24 mouse cellular contexts compared by ENCODE assay signal in the genomic region with DNA sequence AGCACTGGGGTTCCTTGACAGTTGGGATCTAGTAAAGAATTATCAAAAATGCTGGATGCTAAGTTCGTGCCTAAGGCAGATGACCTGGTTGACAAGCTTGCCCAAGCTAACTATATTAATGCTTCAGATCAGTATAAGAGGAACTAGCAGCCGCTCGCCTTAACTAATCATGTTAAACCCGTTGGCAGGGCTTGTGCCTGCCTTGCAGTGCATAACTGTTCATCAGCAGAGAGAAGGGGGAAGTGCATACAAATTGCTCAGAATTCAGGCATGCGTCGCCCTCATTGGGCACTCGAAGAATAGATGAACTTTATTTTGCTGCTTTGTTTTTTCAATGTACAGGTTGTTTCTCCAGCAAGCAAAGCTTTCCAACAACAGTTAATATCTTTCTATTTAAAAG.
A peak's percentile ranks its signal among the peaks of the same experiment; 100 is the strongest.
DNase-seq lines count a peak whose midpoint lies in the region; ATAC-seq lines count a peak whose summit lies in the region.
"Had no signal": no experiment of that assay in that cellular context is flagged by ENCODE, and none has a peak within 500 bp of the region (broad histone marks: within the 10 kb centered on the region; RNA-seq: fewer than 3 reads in every experiment).

No protein-coding gene starts in this region.

- H3K27ac ChIP-seq in midbrain, embryonic 16.5 days (ENCODE audit: low read length) = no peak overlapping the region
- no peak overlapping the region for H3K27ac ChIP-seq in midbrain, embryonic 15.5 days
- no peak overlapping the region for H3K27ac ChIP-seq in forebrain, embryonic 11.5 days (ENCODE audit: low read depth, low read length)
- H3K27ac ChIP-seq: embryonic facial prominence, embryonic 13.5 days; embryonic facial prominence, embryonic 15.5 days; forebrain, embryonic 10.5 days; forebrain, embryonic 13.5 days; forebrain, embryonic 15.5 days had no signal

- H3K27me3 ChIP-seq in midbrain, embryonic 16.5 days (ENCODE audit: control insufficient read depth, insufficient read depth, low read depth, low read length) = no peaks in the 10 kb centered on the region
- H3K27me3 ChIP-seq in midbrain, embryonic 15.5 days (replicated peaks) = no peaks in the 10 kb centered on the region
- no peaks in the 10 kb centered on the region for H3K27me3 ChIP-seq in forebrain, embryonic 11.5 days (ENCODE audit: control insufficient read depth, insufficient read depth, low read length)
- H3K27me3 ChIP-seq: embryonic facial prominence, embryonic 13.5 days; embryonic facial prominence, embryonic 15.5 days; forebrain, embryonic 13.5 days; forebrain, embryonic 15.5 days; Patski had no signal

- no peaks in the 10 kb centered on the region for H3K9me3 ChIP-seq in midbrain, embryonic 16.5 days (replicated peaks; ENCODE audit: control insufficient read depth, low read length, poor library complexity, severe bottlenecking)
- H3K9me3 ChIP-seq in midbrain, embryonic 15.5 days = no peaks in the 10 kb centered on the region
- no peaks in the 10 kb centered on the region for H3K9me3 ChIP-seq in forebrain, embryonic 11.5 days (ENCODE audit: control insufficient read depth, low read length)
- H3K9me3 ChIP-seq: embryonic facial prominence, embryonic 13.5 days; embryonic facial prominence, embryonic 15.5 days; forebrain, embryonic 10.5 days; forebrain, embryonic 13.5 days; forebrain, embryonic 15.5 days had no signal

- WGBS in midbrain, embryonic 16.5 days = 81% methylated on average over 7 of the region's 7 CpGs
- 72% methylated on average over 7 of the region's 7 CpGs for WGBS in midbrain, embryonic 15.5 days
- 84% methylated on average over 7 of the region's 7 CpGs for WGBS in forebrain, embryonic 11.5 days

- H3K4me1 ChIP-seq in midbrain, embryonic 16.5 days (ENCODE audit: control insufficient read depth, insufficient read depth, low read length) = no peaks in the 10 kb centered on the region
- H3K4me1 ChIP-seq in midbrain, embryonic 15.5 days = no peaks in the 10 kb centered on the region
- no peaks in the 10 kb centered on the region for H3K4me1 ChIP-seq in forebrain, embryonic 11.5 days (replicated peaks; ENCODE audit: control insufficient read depth, insufficient read depth, low read length)
- H3K4me1 ChIP-seq: embryonic facial prominence, embryonic 13.5 days; embryonic facial prominence, embryonic 15.5 days; forebrain, embryonic 10.5 days; forebrain, embryonic 13.5 days; forebrain, embryonic 15.5 days had no signal

- DNase-seq in retina, embryonic 14.5 days (ENCODE audit: low spot score) = peak; percentile 12
- DNase-seq in spleen, postnatal 14 days (ENCODE audit: low spot score in 2 of 2) = no peak
- no peak for DNase-seq in B cell, adult 2 months
- DNase-seq in forebrain, embryonic 11.5 days (ENCODE audit: low spot score) = no peak
- DNase-seq: adrenal gland, postnatal 10 days; adrenal gland, postnatal 25 days; cerebellum, adult 11-12 months; cerebellum, adult 2 months; cerebellum, adult 9-10 months; cerebellum, postnatal 10 days; cerebellum, postnatal 25 days; embryo, embryonic 11 days; forebrain, postnatal 0 days had no signal

- ATAC-seq in midbrain, embryonic 16.5 days = 0 out of 2 replicates have a peak, but pooled peaks have one; percentile 28
- no peak for ATAC-seq in midbrain, embryonic 15.5 days (replicated peaks)
- ATAC-seq in hematopoietic stem cell, adult 5-6 weeks (replicated peaks in 1 of 2; ENCODE audit: insufficient read depth in 1 of 2, low FRiP score in 2 of 2, low TSS enrichment in 1 of 2, low read depth in 1 of 2, poor library complexity in 2 of 2, severe bottlenecking in 2 of 2) = peak; percentile 74 to 86
- ATAC-seq in forebrain, embryonic 11.5 days (replicated peaks; ENCODE audit: low FRiP score) = no peak
- ATAC-seq: activated CD4-positive, CD25-positive, alpha-beta regulatory T cell, adult 4 months; forebrain, embryonic 13.5 days; forebrain, embryonic 15.5 days; forebrain, postnatal 0 days; Patski had no signal

- H3K36me3 ChIP-seq in midbrain, embryonic 16.5 days (ENCODE audit: control insufficient read depth, insufficient read depth, low read length) = no peaks in the 10 kb centered on the region
- H3K36me3 ChIP-seq in midbrain, embryonic 15.5 days (replicated peaks) = no peaks in the 10 kb centered on the region
- H3K36me3 ChIP-seq in forebrain, embryonic 11.5 days (ENCODE audit: control insufficient read depth, insufficient read depth, low read length) = no peaks in the 10 kb centered on the region
- H3K36me3 ChIP-seq: embryonic facial prominence, embryonic 13.5 days; embryonic facial prominence, embryonic 15.5 days; forebrain, embryonic 10.5 days; forebrain, embryonic 15.5 days had no signal

- H3K4me2 ChIP-seq in midbrain, embryonic 16.5 days (ENCODE audit: low read length) = no peak overlapping the region
- no peak overlapping the region for H3K4me2 ChIP-seq in midbrain, embryonic 15.5 days
- no peak overlapping the region for H3K4me2 ChIP-seq in forebrain, embryonic 11.5 days (ENCODE audit: low read depth, low read length, severe bottlenecking)
- H3K4me2 ChIP-seq: embryonic facial prominence, embryonic 13.5 days; embryonic facial prominence, embryonic 15.5 days; forebrain, embryonic 13.5 days; forebrain, embryonic 15.5 days had no signal

- no peak overlapping the region for H3K9ac ChIP-seq in midbrain, embryonic 16.5 days (ENCODE audit: low read depth, low read length)
- no peak overlapping the region for H3K9ac ChIP-seq in midbrain, embryonic 15.5 days
- H3K9ac ChIP-seq in forebrain, embryonic 11.5 days (ENCODE audit: low read length) = no peak overlapping the region
- H3K9ac ChIP-seq: embryonic facial prominence, embryonic 13.5 days; embryonic facial prominence, embryonic 15.5 days; forebrain, embryonic 13.5 days; forebrain, embryonic 15.5 days; forebrain, postnatal 0 days had no signal

- H3K4me3 ChIP-seq in midbrain, embryonic 16.5 days (ENCODE audit: low read depth, low read length) = no peak overlapping the region
- no peak overlapping the region for H3K4me3 ChIP-seq in midbrain, embryonic 15.5 days
- no peak overlapping the region for H3K4me3 ChIP-seq in forebrain, embryonic 11.5 days (ENCODE audit: low read depth, low read length)
- H3K4me3 ChIP-seq: embryonic facial prominence, embryonic 13.5 days; embryonic facial prominence, embryonic 15.5 days; erythroblast, embryonic 14.5 days; forebrain, embryonic 10.5 days; forebrain, embryonic 13.5 days; forebrain, embryonic 15.5 days had no signal

Comparison
In these comparisons a context has a peak if more than half of its experiments do, and no peak if none do; other contexts are left out.
1. ATAC-seq: peak in midbrain, embryonic 16.5 days (single experiment) and hematopoietic stem cell, adult 5-6 weeks (2 of 2); none in midbrain, embryonic 15.5 days (single experiment) and forebrain, embryonic 11.5 days (single experiment).